Comparison of ENCODE assay signal across 14 mouse cellular contexts in the genomic region with DNA sequence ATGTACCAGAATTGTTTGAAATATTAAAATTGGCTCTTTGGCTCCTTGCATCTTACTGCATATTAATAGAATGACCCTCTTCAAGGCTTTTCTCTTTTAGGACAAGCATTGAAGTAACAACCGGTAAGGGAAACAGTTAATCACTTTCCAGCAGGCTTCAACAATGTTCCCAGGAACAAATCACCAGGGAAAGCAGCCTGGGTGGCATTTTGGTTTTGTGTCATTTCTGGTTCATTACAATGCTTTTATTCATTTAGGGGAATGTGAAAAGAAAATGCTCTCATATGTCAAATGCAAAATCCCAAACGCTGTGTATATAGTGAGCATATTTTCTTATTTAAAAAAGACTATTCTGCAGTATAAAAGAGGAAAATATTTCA. TPM values are rescaled to one million over a fixed set of nuclear protein-coding genes. Genes with fewer than 3 reads are reported as not detected.
DNase-seq lines count a peak whose midpoint lies in the region; ATAC-seq and TF ChIP-seq lines count a peak whose summit lies in the region.
"Had no signal": no experiment of that assay in that cellular context is flagged by ENCODE, and none has a peak within 500 bp of the region (broad histone marks: within the 10 kb centered on the region; RNA-seq: fewer than 3 reads in every experiment).

No protein-coding gene starts in this region.

- no peak for DNase-seq in layer of hippocampus, adult 2 months (ENCODE audit: low spot score in 2 of 2)
- DNase-seq in layer of hippocampus, adult 9-10 months (ENCODE audit: low spot score): no peak
- DNase-seq in forebrain, postnatal 0 days: peak; percentile 29
- no peak for DNase-seq in midbrain, embryonic 11.5 days (ENCODE audit: low spot score, missing footprints)
- DNase-seq in retina, embryonic 14.5 days (ENCODE audit: low spot score): peak; percentile 45
- no peak for DNase-seq in cerebellum, adult 11 months
- DNase-seq in layer of hippocampus, postnatal 36 days: no peak
- no peak for DNase-seq in frontal cortex, adult 2 months (ENCODE audit: extremely low spot score in 1 of 2, low spot score in 1 of 2)
- DNase-seq: heart, postnatal 4 days; liver; lung, embryonic 14.5 days; right cerebral cortex, postnatal 4 days had no signal

- H3K4me3 ChIP-seq in layer of hippocampus, adult 2 months: peak overlapping the region; percentile 79
- H3K4me3 ChIP-seq in forebrain, postnatal 0 days (ENCODE audit: low read depth, low read length): peak overlapping the region; percentile 74
- peak overlapping the region; percentile 61; the same call in 1 of the 2 replicates for H3K4me3 ChIP-seq in midbrain, embryonic 11.5 days (ENCODE audit: low read depth, low read length)
- H3K4me3 ChIP-seq: megakaryocyte, embryonic 14.5 days had no signal

- H3K27me3 ChIP-seq in forebrain, postnatal 0 days (ENCODE audit: insufficient read depth, low read length): no peaks in the 10 kb centered on the region
- H3K27me3 ChIP-seq in midbrain, embryonic 11.5 days (ENCODE audit: control insufficient read depth, insufficient read depth, low read length): no peaks in the 10 kb centered on the region

- H3K4me2 ChIP-seq in forebrain, postnatal 0 days (ENCODE audit: low read depth): peak overlapping the region; percentile 63
- peak overlapping the region; percentile 62 for H3K4me2 ChIP-seq in midbrain, embryonic 11.5 days

- no peaks in the 10 kb centered on the region for H3K9me3 ChIP-seq in forebrain, postnatal 0 days (ENCODE audit: low read length)
- no peaks in the 10 kb centered on the region for H3K9me3 ChIP-seq in midbrain, embryonic 11.5 days (ENCODE audit: control insufficient read depth, low read length)
- H3K9me3 ChIP-seq: megakaryocyte, embryonic 14.5 days had no signal

- 6% methylated on average over 2 of the region's 2 CpGs for WGBS in forebrain, postnatal 0 days
- WGBS in midbrain, embryonic 11.5 days: 24% methylated on average over 2 of the region's 2 CpGs

- no peak for ATAC-seq in forebrain, postnatal 0 days
- ATAC-seq in midbrain, embryonic 11.5 days (ENCODE audit: low FRiP score): no peak

- peak overlapping the region; percentile 77 for H3K9ac ChIP-seq in forebrain, postnatal 0 days
- H3K9ac ChIP-seq in midbrain, embryonic 11.5 days (ENCODE audit: low read length): no peak overlapping the region
- H3K9ac ChIP-seq: lung, embryonic 14.5 days had no signal

- H3K4me1 ChIP-seq in forebrain, postnatal 0 days (ENCODE audit: insufficient read depth): peaks cover 4% of the 10 kb centered on the region; the same call in 1 of the 2 replicates
- H3K4me1 ChIP-seq in midbrain, embryonic 11.5 days (ENCODE audit: control insufficient read depth, insufficient read depth, low read length): peaks cover 19% of the 10 kb centered on the region

- no peaks in the 10 kb centered on the region for H3K36me3 ChIP-seq in forebrain, postnatal 0 days (ENCODE audit: insufficient read depth)
- H3K36me3 ChIP-seq in midbrain, embryonic 11.5 days (ENCODE audit: control insufficient read depth, insufficient read depth, low read length): no peaks in the 10 kb centered on the region

- peak overlapping the region; percentile 92 for H3K27ac ChIP-seq in layer of hippocampus, adult 2 months
- no peak overlapping the region for H3K27ac ChIP-seq in forebrain, postnatal 0 days (ENCODE audit: low read depth, low read length)
- peak overlapping the region; percentile 89; the same call in 1 of the 2 replicates for H3K27ac ChIP-seq in midbrain, embryonic 11.5 days (ENCODE audit: low read depth, low read length)
- H3K27ac ChIP-seq: kidney, postnatal 0 days had no signal

- no peak for TF ChIP-seq CTCF in layer of hippocampus, adult 2 months (conservative IDR thresholded peaks at IDR 0.05)
- no peak for TF ChIP-seq CTCF in forebrain, postnatal 0 days (IDR thresholded peaks at IDR 0.05; ENCODE audit: low read depth)

RNA-seq across cellular contexts. Expression of a gene that starts 2.0 kb away (rescaled TPM):
- 100 to 1,000 TPM; 111 to 118 TPM for total RNA-seq in layer of hippocampus, adult 2 months (2021)
- 99.3 and 106 TPM in 2 replicates for total RNA-seq in forebrain, postnatal 0 days (2014; rRNA removed)
- 52.2 and 59.3 TPM in 2 replicates for polyA plus RNA-seq in forebrain, postnatal 0 days (2015; fragmentation: Nextera tagmentation; extraction: Ambion mirVana)
- 11.5 and 13.2 TPM in 2 replicates for polyA plus RNA-seq in midbrain, embryonic 11.5 days (2014; fragmentation: Nextera tagmentation; extraction: Ambion mirVana)
- total RNA-seq in layer of hippocampus, postnatal 36 days (2021): 100 to 1,000 TPM; 106 to 113 TPM
- polyA plus RNA-seq in frontal cortex, adult 2 months (2012; rRNA removed): 61.2 and 63.4 TPM in 2 replicates

Comparison
In these comparisons a context has a peak if more than half of its experiments do, and no peak if none do; other contexts are left out.
1. DNase-seq: peak in forebrain, postnatal 0 days (single experiment) and retina, embryonic 14.5 days (single experiment); none in layer of hippocampus, adult 2 months (0 of 2), layer of hippocampus, adult 9-10 months (single experiment), midbrain, embryonic 11.5 days (single experiment), cerebellum, adult 11 months (single experiment), layer of hippocampus, postnatal 36 days (0 of 2) and frontal cortex, adult 2 months (0 of 2).
2. Peak in every context shown above with its lines, with median percentiles within 50 percentile points of each other: H3K4me3 ChIP-seq.